Mouse (Mus musculus): ENCODE data around the gene C1qtnf2. TPM values are rescaled to one million over a fixed set of nuclear protein-coding genes. Genes with fewer than 3 reads are reported as not detected.

The C1qtnf2 gene
- total and polyA plus RNA-seq, 3 experiments: 4.7 to 7.8 (median 5.3) TPM

GRCm38 (mm10) chr11:43516344-43517021, 42.4 kb downstream of the C1qtnf2 start:
- Histone ChIP-seq H3K4me3 (no peak overlapping the region), H3K79me2 (replicated peaks; ENCODE audit: control insufficient read depth, insufficient read depth, low read length) (no peaks in the 10 kb centered on the region), H3K27ac (no peak overlapping the region), H3K36me3 (ENCODE audit: control insufficient read depth, insufficient read depth, low read length) (no peaks in the 10 kb centered on the region), H3K4me1 (ENCODE audit: control insufficient read depth, insufficient read depth, low read length) (no peaks in the 10 kb centered on the region), H3K9ac (ENCODE audit: low read depth, low read length) (no peak overlapping the region), H3K27me3 (ENCODE audit: control insufficient read depth, insufficient read depth, low read length) (no peaks in the 10 kb centered on the region)
- no peak for TF ChIP-seq EP300 (IDR thresholded peaks at IDR 0.05; ENCODE audit: insufficient read depth, low read depth, low read length)
- peak; percentile 66 for TF ChIP-seq CTCF (IDR thresholded peaks at IDR 0.05)
- peak; percentile 16 to 43 for DNase-seq
- 48% methylated on average over 8 of the region's 8 CpGs for WGBS
- intact Hi-C loops (cut with DNase I): no loop called here

- no peak overlapping the region for H3K9ac ChIP-seq (ENCODE audit: low read depth, low read length)
- H3K4me1 ChIP-seq (ENCODE audit: control insufficient read depth, insufficient read depth, low read length): no peaks in the 10 kb centered on the region
- intact Hi-C loops (cut with DNase I): no loop called here
- no peak for DNase-seq
- WGBS: 92% methylated on average over 11 of the region's 11 CpGs
- H3K4me3 ChIP-seq: no peak overlapping the region
- H3K27ac ChIP-seq: no peak overlapping the region
- no peaks in the 10 kb centered on the region for H3K36me3 ChIP-seq (ENCODE audit: control insufficient read depth, insufficient read depth, low read length)
- H3K79me2 ChIP-seq (replicated peaks; ENCODE audit: control insufficient read depth, insufficient read depth, low read length): no peaks in the 10 kb centered on the region
- H3K27me3 ChIP-seq (ENCODE audit: control insufficient read depth, insufficient read depth, low read length): no peaks in the 10 kb centered on the region
- no peak for TF ChIP-seq POLR2A (IDR thresholded peaks at IDR 0.05; ENCODE audit: insufficient read depth, low read depth, low read length)
- TF ChIP-seq CTCF (IDR thresholded peaks at IDR 0.05): no peak
- TF ChIP-seq EP300 (IDR thresholded peaks at IDR 0.05; ENCODE audit: insufficient read depth, low read depth, low read length): no peak
Measured at GRCm38 (mm10) chr11:43517641-43518040, 43.6 kb downstream of the C1qtnf2 start.

GRCm38 (mm10) chr11:43518086-43518485, 44.0 kb downstream of the C1qtnf2 start:
- no peak overlapping the region for H3K4me3 ChIP-seq

GRCm38 (mm10) chr11:43518821-43519220, 44.7 kb downstream of the C1qtnf2 start:
- DNase-seq: no peak
- no peaks in the 10 kb centered on the region for H3K27me3 ChIP-seq (ENCODE audit: control insufficient read depth, insufficient read depth, low read length)
- H3K36me3 ChIP-seq (ENCODE audit: control insufficient read depth, insufficient read depth, low read length): no peaks in the 10 kb centered on the region
- TF ChIP-seq EP300 (IDR thresholded peaks at IDR 0.05; ENCODE audit: insufficient read depth, low read depth, low read length) (no peak), CTCF (IDR thresholded peaks at IDR 0.05) (no peak), POLR2A (IDR thresholded peaks at IDR 0.05; ENCODE audit: insufficient read depth, low read depth, low read length) (no peak)
- no peaks in the 10 kb centered on the region for H3K4me1 ChIP-seq (ENCODE audit: control insufficient read depth, insufficient read depth, low read length)
- no peak overlapping the region for H3K9ac ChIP-seq (ENCODE audit: low read depth, low read length)
- H3K27ac ChIP-seq: no peak overlapping the region
- H3K79me2 ChIP-seq (replicated peaks; ENCODE audit: control insufficient read depth, insufficient read depth, low read length): no peaks in the 10 kb centered on the region
- H3K4me3 ChIP-seq: no peak overlapping the region
- intact Hi-C loops (cut with DNase I): no loop called here

More at GRCm38 (mm10) chr11:43518086-43518485, 44.0 kb downstream of the C1qtnf2 start:
- peak; percentile 21 for TF ChIP-seq CTCF (IDR thresholded peaks at IDR 0.05)
- TF ChIP-seq EP300 (IDR thresholded peaks at IDR 0.05; ENCODE audit: insufficient read depth, low read depth, low read length): no peak
- TF ChIP-seq POLR2A (IDR thresholded peaks at IDR 0.05; ENCODE audit: insufficient read depth, low read depth, low read length): no peak
- intact Hi-C loops (cut with DNase I): no loop called here
- no peaks in the 10 kb centered on the region for H3K79me2 ChIP-seq (replicated peaks; ENCODE audit: control insufficient read depth, insufficient read depth, low read length)
- H3K9ac ChIP-seq (ENCODE audit: low read depth, low read length): no peak overlapping the region
- H3K4me1 ChIP-seq (ENCODE audit: control insufficient read depth, insufficient read depth, low read length): no peaks in the 10 kb centered on the region
- no peak for DNase-seq
- no peak overlapping the region for H3K27ac ChIP-seq
- no peaks in the 10 kb centered on the region for H3K27me3 ChIP-seq (ENCODE audit: control insufficient read depth, insufficient read depth, low read length)
- no peaks in the 10 kb centered on the region for H3K36me3 ChIP-seq (ENCODE audit: control insufficient read depth, insufficient read depth, low read length)

- Histone ChIP-seq H3K36me3 (ENCODE audit: control insufficient read depth, insufficient read depth, low read length) (no peaks in the 10 kb centered on the region), H3K4me1 (ENCODE audit: control insufficient read depth, insufficient read depth, low read length) (no peaks in the 10 kb centered on the region), H3K9ac (ENCODE audit: low read depth, low read length) (no peak overlapping the region), H3K79me2 (replicated peaks; ENCODE audit: control insufficient read depth, insufficient read depth, low read length) (no peaks in the 10 kb centered on the region), H3K27me3 (ENCODE audit: control insufficient read depth, insufficient read depth, low read length) (no peaks in the 10 kb centered on the region), H3K4me3 (no peak overlapping the region), H3K27ac (no peak overlapping the region)
- TF ChIP-seq EP300 (IDR thresholded peaks at IDR 0.05; ENCODE audit: insufficient read depth, low read depth, low read length) (no peak), CTCF (IDR thresholded peaks at IDR 0.05) (no peak), POLR2A (IDR thresholded peaks at IDR 0.05; ENCODE audit: insufficient read depth, low read depth, low read length) (no peak)
- intact Hi-C loops (cut with DNase I): no loop called here
- 83% methylated on average over 3 of the region's 3 CpGs for WGBS
- no peak for DNase-seq
Measured at GRCm38 (mm10) chr11:43520521-43520920, 46.4 kb downstream of the C1qtnf2 start.

- H3K36me3 ChIP-seq (ENCODE audit: control insufficient read depth, insufficient read depth, low read length): peaks cover 2% of the 10 kb centered on the region; the same call in 1 of the 2 replicates
- WGBS: 2% methylated on average over 25 of the region's 25 CpGs
- DNase-seq: no peak
- no peaks in the 10 kb centered on the region for H3K27me3 ChIP-seq (ENCODE audit: control insufficient read depth, insufficient read depth, low read length)
- peak overlapping the region; percentile 86 for H3K9ac ChIP-seq (ENCODE audit: low read depth, low read length)
- peak overlapping the region; percentile 73 for H3K27ac ChIP-seq
- peak overlapping the region; percentile 85 for H3K4me3 ChIP-seq
- TF ChIP-seq CTCF (IDR thresholded peaks at IDR 0.05) (peak; percentile 28), POLR2A (IDR thresholded peaks at IDR 0.05; ENCODE audit: insufficient read depth, low read depth, low read length) (no peak)
- intact Hi-C loops (cut with DNase I): loop anchor here (2.0 kb wide), 2 partner anchors 41 to 59 kb away; partner anchors contain the start of gene 4933415A04Rik
- H3K4me1 ChIP-seq (ENCODE audit: control insufficient read depth, insufficient read depth, low read length): no peaks in the 10 kb centered on the region; the same call in none of the 2 replicates
- H3K79me2 ChIP-seq (replicated peaks; ENCODE audit: control insufficient read depth, insufficient read depth, low read length): no peaks in the 10 kb centered on the region
Measured at GRCm38 (mm10) chr11:43528078-43528682, 54.1 kb downstream of the C1qtnf2 start.

All from heart, adult 2 months (tissue).